Mouse (Mus musculus) natural killer cell, adult 2 months (primary cell): ENCODE data around the gene Zbp1.
A peak's percentile ranks its signal among the peaks of the same experiment; 100 is the strongest.

Experiments used
- DNase-seq, 2 experiments: peaks; one replicate each; pipeline ENCODE4 v3.0.0; 2022; ENCODE audit warnings: low spot score in 2 of 2

The Zbp1 gene

GRCm38 (mm10) chr2:173179046-173179445, 39.7 kb downstream of the Zbp1 start:
- DNase-seq: no peak

GRCm38 (mm10) chr2:173177951-173178350, 40.8 kb downstream of the Zbp1 start:
- DNase-seq: no peak

- no peak for DNase-seq
Observed at GRCm38 (mm10) chr2:173177481-173177880, 41.2 kb downstream of the Zbp1 start.

- no peak for DNase-seq
Observed at GRCm38 (mm10) chr2:173175703-173176102, 43.0 kb downstream of the Zbp1 start.

- DNase-seq: no peak
Observed at GRCm38 (mm10) chr2:173174569-173174968, 44.2 kb downstream of the Zbp1 start.

GRCm38 (mm10) chr2:173173521-173174511, 44.9 kb downstream of the Zbp1 start:
- no peak for DNase-seq

GRCm38 (mm10) chr2:173173008-173173407, 45.7 kb downstream of the Zbp1 start:
- DNase-seq: no peak

GRCm38 (mm10) chr2:173172386-173172785, 46.3 kb downstream of the Zbp1 start:
- DNase-seq: no peak

- no peak for DNase-seq
Observed at GRCm38 (mm10) chr2:173171956-173172355, 46.8 kb downstream of the Zbp1 start.

GRCm38 (mm10) chr2:173171470-173171869, 47.3 kb downstream of the Zbp1 start:
- no peak for DNase-seq

- no peak for DNase-seq
Observed at GRCm38 (mm10) chr2:173170715-173171114, 48.0 kb downstream of the Zbp1 start.

- no peak for DNase-seq
Observed at GRCm38 (mm10) chr2:173170081-173170480, 48.6 kb downstream of the Zbp1 start.

- DNase-seq: no peak
Observed at GRCm38 (mm10) chr2:173168411-173168851, 50.3 kb downstream of the Zbp1 start.

- no peak for DNase-seq
Observed at GRCm38 (mm10) chr2:173165357-173165756, 53.4 kb downstream of the Zbp1 start.

GRCm38 (mm10) chr2:173164946-173165345, 53.8 kb downstream of the Zbp1 start:
- no peak for DNase-seq

- DNase-seq: no peak
Observed at GRCm38 (mm10) chr2:173164358-173164757, 54.4 kb downstream of the Zbp1 start.

GRCm38 (mm10) chr2:173163380-173163779, 55.3 kb downstream of the Zbp1 start:
- no peak for DNase-seq

- peak; percentile 30 to 56 for DNase-seq
Observed at GRCm38 (mm10) chr2:173159354-173160311, 59.1 kb downstream of the Zbp1 start.

GRCm38 (mm10) chr2:173158390-173159055, 60.2 kb downstream of the Zbp1 start:
- no peak for DNase-seq

- DNase-seq: no peak
Observed at GRCm38 (mm10) chr2:173157871-173158270, 60.9 kb downstream of the Zbp1 start.

GRCm38 (mm10) chr2:173157376-173157775, 61.3 kb downstream of the Zbp1 start:
- DNase-seq: no peak

GRCm38 (mm10) chr2:173156923-173157322, 61.8 kb downstream of the Zbp1 start:
- DNase-seq: no peak
